Mouse (Mus musculus) liver, embryonic 13.5 days (tissue): ENCODE results near the gene Afdn. TPM values are rescaled to one million over a fixed set of nuclear protein-coding genes. Genes with fewer than 3 reads are reported as not detected.

Source experiments
- ATAC-seq: fragments of 200-750 bp; cut with Nextera tagmentation; 2 replicates; pipeline ENCODE4 v1.8.0; 2017; ENCODE audit warnings: low read depth, mild to moderate bottlenecking, moderate number of reproducible peaks, moderate library complexity
- DNase-seq: peaks from one replicate; pipeline ENCODE4 v3.0.0; 2022
- H3K27ac ChIP-seq: fragments of 300-500 bp; sonication (generic); 2 replicates; pipeline ENCODE4 v1.5.1; 2015; ENCODE audit warnings: moderate library complexity, mild to moderate bottlenecking, inconsistent platforms
- H3K27me3 ChIP-seq: fragments of 300-500 bp; sonication (generic); 2 replicates; pipeline ENCODE4 v1.6.1; 2015; ENCODE audit warnings: mild to moderate bottlenecking, inconsistent platforms
- H3K36me3 ChIP-seq: fragments of 300-500 bp; sonication (generic); 2 replicates; pipeline ENCODE4 v1.6.1; 2015; ENCODE audit warnings: mild to moderate bottlenecking, inconsistent platforms
- H3K4me1 ChIP-seq: fragments of 300-500 bp; sonication (generic); replicated peaks from 2 replicates; pipeline ENCODE4 v1.6.1; 2015; ENCODE audit warnings: inconsistent platforms
- H3K4me2 ChIP-seq: fragments of 300-500 bp; sonication (generic); 2 replicates; pipeline ENCODE4 v1.6.1; 2015; ENCODE audit warnings: inconsistent platforms, mild to moderate bottlenecking, moderate library complexity
- H3K4me3 ChIP-seq: fragments of 300-500 bp; sonication (generic); replicated peaks from 2 replicates; pipeline ENCODE4 v1.5.1; 2015; ENCODE audit warnings: mild to moderate bottlenecking, inconsistent platforms
- H3K9ac ChIP-seq: fragments of 300-500 bp; sonication (generic); 2 replicates; pipeline ENCODE4 v1.6.1; 2015; ENCODE audit warnings: mild to moderate bottlenecking, inconsistent platforms
- H3K9me3 ChIP-seq: fragments of 300-500 bp; sonication (generic); replicated peaks from 2 replicates; pipeline ENCODE4 v1.6.1; 2016; ENCODE audit warnings: inconsistent platforms
- WGBS: fragments of 180-500 bp; shearing (Covaris S2); methylation state at CpG from one replicate; pipeline ENCODE4 v1.1.7; 2015; ENCODE audit not compliant: insufficient replicate concordance; 5-methylcytosine and 5-hydroxymethylcytosine counted together
- polyA plus RNA-seq: library from polyadenylated mRNA; unstranded; fragments of >200 nt; fragmentation: Nextera tagmentation; extraction: Ambion mirVana; gene quantifications from 2 replicates; pipeline ENCODE4 v1.2.1, GENCODE M21; 2015

Afdn gene
- polyA plus RNA-seq, 1 experiment from 2014 or later: 11.8 TPM

GRCm38 (mm10) chr17:13739981-13740380 lies 20.4 kb upstream of the Afdn start:
- no peak for ATAC-seq
- no peaks in the 10 kb centered on the region for H3K36me3 ChIP-seq
- peaks cover 7% of the 10 kb centered on the region; the same call in 1 of the 2 replicates for H3K27me3 ChIP-seq
- no peak overlapping the region for H3K4me2 ChIP-seq
- no peak overlapping the region for H3K9ac ChIP-seq
- peaks cover 19% of the 10 kb centered on the region for H3K4me1 ChIP-seq
- no peak for DNase-seq
- no peak overlapping the region for H3K27ac ChIP-seq
- H3K4me3 ChIP-seq: no peak overlapping the region
- no peaks in the 10 kb centered on the region for H3K9me3 ChIP-seq
- WGBS: 54% methylated on average over 5 of the region's 5 CpGs

- Histone ChIP-seq H3K27ac (no peak overlapping the region), H3K36me3 (no peaks in the 10 kb centered on the region), H3K9ac (no peak overlapping the region), H3K4me1 (peaks cover 19% of the 10 kb centered on the region), H3K9me3 (no peaks in the 10 kb centered on the region), H3K4me3 (no peak overlapping the region), H3K4me2 (no peak overlapping the region), H3K27me3 (peaks cover 7% of the 10 kb centered on the region; the same call in 1 of the 2 replicates)
- WGBS: 22% methylated on average over 2 of the region's 2 CpGs
- ATAC-seq (no peak), DNase-seq (no peak)
These were observed 19.5 kb upstream of the Afdn start for GRCm38 (mm10) chr17:13740796-13741195.

GRCm38 (mm10) chr17:13741611-13742010 lies 18.7 kb upstream of the Afdn start:
- peaks cover 7% of the 10 kb centered on the region; the same call in 1 of the 2 replicates for H3K27me3 ChIP-seq
- no peaks in the 10 kb centered on the region for H3K36me3 ChIP-seq
- no peak overlapping the region for H3K4me2 ChIP-seq
- no peak overlapping the region for H3K9ac ChIP-seq
- WGBS: 19% methylated on average over 7 of the region's 7 CpGs
- no peak overlapping the region for H3K4me3 ChIP-seq
- DNase-seq (no peak), ATAC-seq (no peak)
- H3K27ac ChIP-seq: no peak overlapping the region
- H3K4me1 ChIP-seq: peaks cover 19% of the 10 kb centered on the region
- H3K9me3 ChIP-seq: no peaks in the 10 kb centered on the region

GRCm38 (mm10) chr17:13742334-13742733 lies 18.0 kb upstream of the Afdn start:
- Histone ChIP-seq H3K4me1 (peaks cover 19% of the 10 kb centered on the region), H3K27ac (no peak overlapping the region), H3K4me3 (no peak overlapping the region), H3K4me2 (no peak overlapping the region), H3K9ac (no peak overlapping the region), H3K36me3 (no peaks in the 10 kb centered on the region), H3K9me3 (no peaks in the 10 kb centered on the region), H3K27me3 (peaks cover 7% of the 10 kb centered on the region; the same call in 1 of the 2 replicates)
- ATAC-seq (no peak), DNase-seq (no peak)
- 31% methylated on average over 2 of the region's 2 CpGs for WGBS

GRCm38 (mm10) chr17:13742941-13743708 lies 17.2 kb upstream of the Afdn start:
- Histone ChIP-seq H3K27ac (no peak overlapping the region), H3K4me3 (no peak overlapping the region), H3K9me3 (no peaks in the 10 kb centered on the region), H3K9ac (no peak overlapping the region), H3K27me3 (peaks cover 7% of the 10 kb centered on the region; the same call in 1 of the 2 replicates), H3K36me3 (no peaks in the 10 kb centered on the region), H3K4me1 (peaks cover 19% of the 10 kb centered on the region), H3K4me2 (no peak overlapping the region)
- DNase-seq: no peak
- WGBS: 31% methylated on average over 7 of the region's 7 CpGs
- no peak for ATAC-seq

- H3K9ac ChIP-seq: no peak overlapping the region
- no peaks in the 10 kb centered on the region for H3K9me3 ChIP-seq
- WGBS: 29% methylated on average over 5 of the region's 5 CpGs
- no peak overlapping the region for H3K4me3 ChIP-seq
- H3K27ac ChIP-seq: no peak overlapping the region
- no peak for ATAC-seq
- H3K27me3 ChIP-seq: peaks cover 7% of the 10 kb centered on the region; the same call in 1 of the 2 replicates
- no peaks in the 10 kb centered on the region for H3K36me3 ChIP-seq
- DNase-seq: no peak
- H3K4me1 ChIP-seq: peaks cover 19% of the 10 kb centered on the region
- no peak overlapping the region for H3K4me2 ChIP-seq
These were observed 16.6 kb upstream of the Afdn start for GRCm38 (mm10) chr17:13743709-13744079.

GRCm38 (mm10) chr17:13744219-13744618 lies 16.1 kb upstream of the Afdn start:
- H3K4me1 ChIP-seq: peaks cover 19% of the 10 kb centered on the region
- no peaks in the 10 kb centered on the region for H3K9me3 ChIP-seq
- no peaks in the 10 kb centered on the region for H3K36me3 ChIP-seq
- H3K4me2 ChIP-seq: no peak overlapping the region
- ATAC-seq (no peak), DNase-seq (no peak)
- 63% methylated on average over 6 of the region's 6 CpGs for WGBS
- no peak overlapping the region for H3K27ac ChIP-seq
- no peak overlapping the region for H3K9ac ChIP-seq
- peaks cover 7% of the 10 kb centered on the region; the same call in 1 of the 2 replicates for H3K27me3 ChIP-seq
- H3K4me3 ChIP-seq: no peak overlapping the region

- ATAC-seq (no peak; the same call in 1 of the 2 replicates), DNase-seq (no peak)
These were observed 15.5 kb upstream of the Afdn start for GRCm38 (mm10) chr17:13744824-13745223.

GRCm38 (mm10) chr17:13745373-13745772 lies 15.0 kb upstream of the Afdn start:
- Histone ChIP-seq H3K4me1 (peaks cover 19% of the 10 kb centered on the region), H3K27me3 (peaks cover 7% of the 10 kb centered on the region; the same call in 1 of the 2 replicates), H3K9me3 (no peaks in the 10 kb centered on the region), H3K27ac (no peak overlapping the region), H3K9ac (no peak overlapping the region), H3K36me3 (no peaks in the 10 kb centered on the region), H3K4me2 (no peak overlapping the region), H3K4me3 (no peak overlapping the region)
- no peak for DNase-seq
- WGBS: 21% methylated on average over 2 of the region's 2 CpGs
- ATAC-seq: no peak

More at GRCm38 (mm10) chr17:13744824-13745223, 15.5 kb upstream of the Afdn start:
- Histone ChIP-seq H3K4me2 (no peak overlapping the region), H3K9ac (no peak overlapping the region), H3K9me3 (no peaks in the 10 kb centered on the region), H3K27ac (no peak overlapping the region), H3K27me3 (peaks cover 7% of the 10 kb centered on the region; the same call in 1 of the 2 replicates), H3K4me1 (peaks cover 19% of the 10 kb centered on the region), H3K36me3 (no peaks in the 10 kb centered on the region), H3K4me3 (no peak overlapping the region)
- WGBS: 52% methylated on average over 4 of the region's 4 CpGs

- Histone ChIP-seq H3K9ac (no peak overlapping the region), H3K36me3 (no peaks in the 10 kb centered on the region), H3K4me1 (peaks cover 14% of the 10 kb centered on the region), H3K4me2 (no peak overlapping the region), H3K4me3 (no peak overlapping the region), H3K27me3 (peaks cover 7% of the 10 kb centered on the region; the same call in 1 of the 2 replicates), H3K27ac (no peak overlapping the region), H3K9me3 (no peaks in the 10 kb centered on the region)
- DNase-seq: no peak
- 11% methylated on average over 6 of the region's 6 CpGs for WGBS
- no peak for ATAC-seq
These were observed 14.0 kb upstream of the Afdn start for GRCm38 (mm10) chr17:13746330-13746729.

GRCm38 (mm10) chr17:13747681-13748080 lies 12.7 kb upstream of the Afdn start:
- Histone ChIP-seq H3K4me3 (no peak overlapping the region), H3K9me3 (no peaks in the 10 kb centered on the region), H3K9ac (no peak overlapping the region), H3K27me3 (peaks cover 7% of the 10 kb centered on the region; the same call in 1 of the 2 replicates), H3K36me3 (no peaks in the 10 kb centered on the region), H3K27ac (no peak overlapping the region), H3K4me2 (no peak overlapping the region), H3K4me1 (peaks cover 11% of the 10 kb centered on the region)
- ATAC-seq (no peak), DNase-seq (no peak)
- WGBS: 77% methylated on average over 9 of the region's 9 CpGs

- 65% methylated on average over 4 of the region's 4 CpGs for WGBS
- DNase-seq (no peak), ATAC-seq (no peak)
- no peaks in the 10 kb centered on the region for H3K36me3 ChIP-seq
- H3K9me3 ChIP-seq: no peaks in the 10 kb centered on the region
- H3K9ac ChIP-seq: no peak overlapping the region
- H3K4me1 ChIP-seq: peaks cover 7% of the 10 kb centered on the region
- H3K27me3 ChIP-seq: peaks cover under 1% of the 10 kb centered on the region; the same call in 1 of the 2 replicates
- no peak overlapping the region for H3K4me3 ChIP-seq
- no peak overlapping the region for H3K27ac ChIP-seq
- H3K4me2 ChIP-seq: no peak overlapping the region
These were observed 11.3 kb upstream of the Afdn start for GRCm38 (mm10) chr17:13749027-13749426.
